Mouse (Mus musculus): ENCODE data around the gene Mrps35.
A peak's percentile ranks its signal among the peaks of the same experiment; 100 is the strongest.

Mrps35 gene

DNA sequence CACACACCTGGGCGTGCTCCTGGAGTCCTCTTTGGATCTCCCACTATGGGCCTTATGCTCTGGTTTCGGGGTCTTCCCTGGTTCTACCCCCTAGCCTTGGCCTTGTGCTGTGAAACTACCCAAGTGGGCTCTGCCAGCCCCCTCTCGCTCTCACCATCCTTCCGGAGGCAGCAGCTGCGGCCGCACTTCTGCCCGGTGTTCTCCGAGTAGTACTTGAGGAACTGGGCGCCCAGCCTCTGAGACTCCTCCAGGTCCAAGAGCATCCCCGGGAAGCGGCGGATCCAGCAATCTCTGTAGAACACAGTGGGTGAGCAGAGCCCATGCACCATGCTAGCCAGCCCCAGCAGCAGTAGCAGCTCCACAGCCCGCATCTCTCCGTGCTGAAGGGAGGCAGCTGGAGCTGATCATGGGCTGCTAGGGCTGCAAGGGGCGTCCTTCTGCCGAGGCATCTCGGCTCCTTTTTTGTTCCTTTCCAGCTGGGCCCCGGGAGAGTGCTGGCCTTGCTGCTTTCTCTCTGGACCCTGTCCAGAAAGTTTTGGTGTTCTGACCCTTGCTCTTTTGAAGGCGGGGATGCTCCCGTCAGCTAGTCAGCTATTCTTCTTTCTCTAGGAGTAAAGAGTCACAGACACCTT lies 44.1 kb downstream of the Mrps35 start, which contains the start of gene Mansc4:
TSS of gene Mansc4 (minus strand) at position 439 of the 632 bp plus-strand sequence.
- peak in 1 of 2 experiments; percentile 62 for DNase-seq (ENCODE audit: low spot score in 2 of 2)

DNA sequence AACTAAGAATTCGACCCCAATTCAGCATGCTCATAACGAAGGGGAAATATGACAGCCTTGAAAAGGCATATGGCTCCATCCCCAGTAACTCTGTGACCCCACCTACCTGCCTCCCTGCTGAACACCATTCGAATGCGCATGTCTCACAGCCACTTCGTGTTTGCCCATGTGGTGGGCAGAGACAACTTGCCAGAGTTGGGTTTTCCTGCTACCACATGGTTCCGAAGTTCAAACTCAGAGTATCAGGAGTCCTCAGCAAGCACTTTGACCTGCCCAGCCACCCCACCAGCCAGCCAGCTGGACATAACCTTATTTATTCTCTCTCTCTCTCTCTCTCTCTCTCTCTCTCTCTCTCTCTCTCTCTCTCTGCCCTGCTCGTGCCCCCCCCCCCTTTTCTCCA lies 45.2 kb downstream of the Mrps35 start:
- no peak for DNase-seq (ENCODE audit: low spot score in 2 of 2)

DNA sequence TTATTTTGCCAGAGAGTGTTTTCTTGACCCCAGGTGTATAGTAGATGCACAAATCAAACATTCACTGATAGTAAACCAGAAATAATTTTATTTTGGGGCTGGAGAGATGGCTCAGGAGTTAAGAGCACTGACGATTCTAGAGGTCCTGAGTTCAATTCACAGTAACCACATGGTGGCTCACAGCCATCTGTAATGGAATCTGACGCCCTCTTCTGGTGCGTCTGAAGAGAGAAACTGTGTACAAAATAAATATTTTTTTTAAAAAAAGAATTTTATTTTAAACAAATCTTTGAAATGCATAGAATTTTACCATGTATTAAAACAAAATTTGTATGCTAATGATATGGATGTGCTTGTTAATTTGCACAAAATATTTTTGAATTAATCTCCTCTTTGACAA lies 46.0 kb downstream of the Mrps35 start:
- DNase-seq (ENCODE audit: low spot score in 2 of 2), result no peak

DNA sequence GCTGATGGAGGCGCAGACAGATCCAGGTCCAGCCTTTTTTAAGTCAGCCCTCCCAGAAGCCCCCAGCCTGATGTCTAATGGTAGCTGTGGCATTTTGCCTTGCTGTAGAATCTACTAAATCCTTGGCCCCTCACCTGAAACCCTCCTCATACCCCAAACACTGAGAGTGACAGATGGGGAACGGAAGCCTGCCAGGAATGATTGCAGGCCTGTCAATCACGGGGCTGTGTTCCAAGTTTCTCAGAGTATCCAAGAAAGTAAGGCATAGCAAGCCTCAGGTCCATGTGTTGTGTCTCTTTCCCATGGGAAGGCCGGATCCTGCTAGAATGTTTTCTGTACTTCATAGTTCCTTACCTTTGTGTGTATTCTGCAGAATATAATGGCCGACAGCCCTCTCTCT lies 47.6 kb downstream of the Mrps35 start:
- no peak for DNase-seq (ENCODE audit: low spot score in 2 of 2)

DNA sequence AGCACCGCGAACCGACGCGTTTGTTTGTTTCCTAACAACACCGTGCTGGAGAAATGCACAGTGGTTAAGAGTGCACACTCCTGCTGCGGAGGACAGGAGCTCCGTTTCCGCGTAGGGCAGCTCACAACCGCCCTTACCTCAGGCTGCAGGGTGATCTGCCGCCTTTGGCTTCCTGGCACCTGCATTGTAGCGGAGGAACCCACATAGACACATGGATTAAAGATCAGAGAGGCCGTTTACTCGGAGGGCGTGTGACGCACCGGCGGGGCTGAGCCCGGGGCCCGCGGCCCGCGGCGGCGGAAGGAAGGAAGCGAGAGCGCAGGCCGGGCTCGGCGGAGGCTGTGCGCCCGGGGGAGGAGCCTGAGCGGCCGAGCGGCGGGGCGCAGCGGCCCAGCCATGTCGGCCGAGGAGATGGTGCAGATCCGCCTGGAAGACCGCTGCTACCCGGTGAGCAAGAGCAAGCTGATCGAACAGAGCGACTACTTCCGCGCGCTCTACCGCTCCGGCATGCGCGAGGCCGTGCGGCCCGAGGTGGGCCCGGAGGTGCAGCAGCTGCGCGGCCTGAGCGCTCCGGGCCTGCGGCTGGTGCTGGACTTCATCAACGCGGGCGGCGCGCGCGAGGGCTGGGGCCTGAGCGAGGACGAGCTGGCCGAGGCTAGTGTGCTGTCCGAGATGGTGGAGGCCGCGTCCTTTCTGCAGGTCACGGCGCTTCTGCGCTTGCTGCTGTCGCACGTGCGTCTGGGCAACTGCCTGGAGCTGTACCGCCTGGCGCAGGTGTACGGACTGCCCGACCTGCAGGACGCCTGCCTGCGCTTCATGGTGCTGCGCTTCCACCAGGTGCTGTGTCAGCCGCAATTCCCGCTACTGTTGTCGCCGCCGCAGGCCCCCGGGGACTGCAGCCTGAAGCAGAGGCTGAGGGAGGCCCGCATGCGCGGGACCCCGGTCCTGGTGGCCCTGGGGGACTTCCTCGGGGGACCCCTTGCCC lies 48.9 kb downstream of the Mrps35 start, which contains the start of gene Klhl42:
TSS of gene Klhl42 (plus strand) at position 244 of the 985 bp plus-strand sequence.
- DNase-seq (ENCODE audit: low spot score in 2 of 2), result peak; percentile 74 to 75

DNA sequence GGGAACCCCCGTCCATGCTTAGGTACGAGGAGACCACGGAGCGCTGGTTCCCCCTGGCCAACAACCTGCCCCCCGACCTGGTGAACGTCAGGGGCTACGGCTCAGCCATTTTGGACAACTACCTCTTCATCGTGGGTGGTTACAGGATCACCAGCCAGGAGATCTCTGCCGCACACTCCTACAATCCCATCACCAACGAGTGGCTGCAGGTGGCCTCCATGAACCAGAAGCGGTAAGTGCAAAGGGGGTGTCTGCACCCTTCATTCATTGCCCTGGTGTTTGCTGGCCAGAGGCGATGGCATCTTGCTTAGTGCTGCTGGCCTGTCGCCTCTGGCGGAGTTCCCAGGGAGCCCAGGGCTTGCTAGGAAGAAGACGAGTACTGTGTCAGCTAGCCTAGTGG lies 49.6 kb downstream of the Mrps35 start:
- DNase-seq (ENCODE audit: low spot score in 2 of 2), result no peak

DNA sequence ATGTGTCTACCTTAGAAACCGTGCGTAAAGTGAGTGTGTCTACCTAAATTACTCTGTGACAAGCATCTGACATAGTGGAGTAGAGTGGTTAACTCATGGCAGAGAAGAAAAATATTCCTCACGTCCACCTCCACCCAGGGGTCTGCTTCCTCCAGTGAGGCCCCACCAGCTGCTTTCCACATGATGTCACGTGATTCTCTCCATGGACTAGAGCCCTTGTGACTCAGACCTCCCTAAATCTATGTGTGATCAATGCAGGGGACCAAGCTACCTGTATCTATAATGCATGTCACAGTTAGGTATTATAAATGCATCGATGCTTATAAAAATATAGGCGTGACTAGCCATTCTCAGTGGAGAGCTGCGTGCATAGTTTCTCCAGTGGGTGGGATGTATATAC lies 52.2 kb downstream of the Mrps35 start:
- no peak for DNase-seq (ENCODE audit: low spot score in 2 of 2)

DNA sequence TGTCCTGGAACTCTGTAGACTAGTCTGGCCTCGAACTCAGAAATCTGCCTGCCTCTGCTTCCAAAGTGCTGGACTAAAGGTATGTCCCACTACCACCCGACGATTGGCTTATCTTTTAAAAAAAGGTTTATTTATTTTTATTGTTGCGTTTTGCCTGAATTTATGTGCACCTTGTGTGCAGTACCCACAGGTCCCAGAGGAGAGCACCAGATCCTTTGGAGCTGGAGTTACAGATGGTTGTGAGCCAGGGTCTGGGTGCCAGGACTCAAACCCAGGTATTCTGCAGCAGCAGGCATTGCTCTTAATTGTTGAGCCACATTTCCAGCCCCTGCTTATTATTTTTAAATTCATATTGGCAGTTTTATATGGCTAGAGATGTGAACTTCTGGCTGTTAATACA lies 53.5 kb downstream of the Mrps35 start:
- DNase-seq (ENCODE audit: low spot score in 2 of 2), result no peak

DNA sequence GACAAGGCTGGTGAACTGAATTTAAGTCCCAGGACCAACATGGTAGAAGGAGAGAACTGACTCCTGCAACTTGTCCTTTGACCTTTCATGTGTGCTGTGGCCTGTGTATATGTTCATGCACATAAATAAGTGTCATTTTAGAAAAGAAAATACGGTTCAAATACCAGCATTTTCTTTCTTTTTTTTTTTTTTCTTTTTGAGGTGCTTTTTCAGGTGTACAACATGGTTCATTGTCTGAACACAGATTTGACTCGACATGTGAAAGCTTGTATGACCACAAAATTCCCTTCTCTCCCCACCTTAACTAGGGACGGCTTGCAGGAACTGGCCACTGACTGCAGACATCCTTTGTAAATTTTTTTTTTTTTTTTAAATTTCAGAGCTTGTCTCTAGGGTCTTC lies 54.4 kb downstream of the Mrps35 start:
- no peak for DNase-seq (ENCODE audit: low spot score in 2 of 2)

DNA sequence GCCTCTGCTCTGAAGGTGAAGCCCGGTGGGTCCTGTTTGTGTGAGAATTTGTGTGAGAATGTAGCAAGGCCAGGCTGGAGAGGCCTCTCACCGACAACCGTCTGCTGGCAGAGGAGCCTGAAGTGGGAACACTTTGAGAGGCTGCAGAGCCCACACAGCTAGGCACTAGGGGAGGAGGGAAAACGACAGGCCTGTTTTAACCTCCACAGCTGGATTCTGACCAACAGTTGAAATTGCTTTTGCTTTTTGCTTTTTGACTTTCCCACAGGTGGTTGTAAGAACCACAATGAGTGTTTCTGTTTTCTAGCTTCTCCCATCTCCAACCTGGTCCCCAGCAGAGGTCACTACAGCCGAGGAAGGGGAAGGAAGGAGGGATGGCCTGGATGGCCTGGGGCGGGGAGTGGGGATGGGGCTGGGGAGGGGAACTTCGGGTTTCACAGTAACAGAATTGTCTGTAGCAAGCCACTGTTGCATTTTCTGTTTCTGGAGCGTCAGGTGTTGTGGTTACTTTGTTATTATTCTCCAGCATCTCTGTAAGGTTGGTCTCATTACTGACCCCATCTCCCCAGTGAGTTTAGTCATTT lies 54.9 kb downstream of the Mrps35 start:
- DNase-seq (ENCODE audit: low spot score in 2 of 2), result no peak

DNA sequence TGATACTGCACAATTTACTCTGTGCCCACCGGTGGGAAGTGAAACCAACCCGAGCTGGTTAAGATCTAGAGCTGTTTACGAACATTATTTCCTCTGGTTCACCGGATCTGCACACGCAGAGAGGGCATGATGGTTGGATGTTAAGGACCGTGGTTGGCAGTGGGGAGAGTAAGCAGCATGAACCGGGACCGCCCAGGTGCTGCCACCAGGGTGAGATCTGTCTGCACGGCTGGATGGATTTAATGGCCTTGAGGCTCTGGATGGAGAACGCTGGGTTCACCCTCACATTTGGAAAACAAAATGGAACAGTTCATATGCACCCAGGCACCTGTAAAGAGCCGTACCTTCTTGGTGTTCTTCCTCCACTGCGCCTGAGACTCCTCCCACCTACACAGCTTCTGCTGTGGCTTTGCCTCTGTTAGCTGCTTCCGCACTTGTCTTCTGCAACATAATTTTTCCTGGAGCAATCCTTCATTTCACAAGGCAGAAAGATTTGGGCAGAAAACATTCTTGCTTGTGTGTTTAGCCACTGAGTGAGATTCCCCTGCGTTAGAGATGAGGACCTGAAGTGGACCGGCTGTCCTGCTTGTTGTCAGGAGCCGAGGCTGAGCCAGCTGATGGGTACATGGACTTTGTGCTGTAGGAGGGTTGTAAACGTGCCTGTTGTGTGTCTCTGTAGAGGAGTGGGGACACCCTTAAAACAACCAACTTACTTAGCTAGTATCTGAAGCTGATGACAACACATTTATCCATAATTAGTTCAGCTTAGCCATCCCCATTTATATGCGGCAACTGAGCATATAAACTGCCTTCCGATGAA lies 57.1 kb downstream of the Mrps35 start:
- no peak for DNase-seq (ENCODE audit: low spot score in 2 of 2)

DNA sequence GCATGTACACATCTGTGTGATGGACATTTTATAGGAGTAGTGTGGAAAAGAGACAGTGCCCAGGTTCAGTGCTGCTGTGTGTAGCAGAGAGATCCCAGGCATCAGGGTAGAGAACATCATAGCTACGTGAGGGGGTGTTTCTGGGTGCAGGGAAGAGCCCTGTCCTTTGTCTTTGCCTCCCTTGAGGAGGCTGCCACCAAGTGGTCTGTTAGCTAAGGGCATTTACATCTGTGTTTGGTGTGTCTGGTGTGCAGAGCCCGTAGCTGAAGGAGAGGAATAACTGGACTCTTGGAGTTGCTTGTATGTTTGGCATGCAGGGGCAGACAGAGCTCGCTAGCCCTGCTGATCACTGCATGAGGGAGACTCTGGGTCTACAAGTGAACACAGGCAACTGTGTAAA lies 59.7 kb downstream of the Mrps35 start:
- no peak for DNase-seq (ENCODE audit: low spot score in 2 of 2)

DNA sequence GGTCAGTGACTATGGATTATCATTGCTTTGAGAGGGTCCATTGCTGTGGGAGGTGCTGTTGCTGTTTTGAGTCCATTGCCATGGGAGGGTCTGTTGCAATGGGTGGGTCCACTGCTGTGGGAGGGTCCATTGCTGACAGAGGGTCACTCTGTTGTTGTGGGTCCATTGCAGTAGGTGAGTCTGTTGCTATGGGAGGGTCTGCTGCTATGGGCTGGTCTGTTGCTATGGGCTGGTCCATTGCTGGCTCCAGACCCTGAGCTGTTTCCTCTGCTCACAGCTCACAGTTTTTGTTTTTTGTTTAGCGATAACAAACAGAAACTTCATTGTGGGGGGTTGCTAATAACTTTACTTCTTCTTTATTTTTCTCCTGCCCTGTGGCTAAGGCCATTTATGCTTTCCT lies 63.0 kb downstream of the Mrps35 start:
- no peak for DNase-seq (ENCODE audit: low spot score in 2 of 2)

DNA sequence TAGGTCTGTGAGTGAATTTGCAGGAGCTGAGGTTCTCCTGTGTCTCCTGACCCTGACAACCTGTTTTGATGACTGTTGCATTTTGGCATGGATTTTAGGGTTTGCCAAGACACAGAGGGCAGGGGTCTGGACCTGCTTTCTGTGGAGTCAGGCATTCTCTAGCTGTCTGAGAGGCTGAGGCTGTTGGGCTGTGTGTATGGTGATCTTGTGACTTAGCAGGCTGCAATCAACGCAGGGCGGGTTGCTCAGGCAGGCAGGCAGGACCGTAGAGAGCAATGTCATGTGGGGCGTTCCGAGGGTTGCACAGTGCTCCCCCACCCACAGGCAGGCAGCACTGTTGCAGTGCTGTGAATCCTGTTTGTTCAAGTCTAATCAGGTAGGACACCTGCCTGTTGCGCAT lies 64.2 kb downstream of the Mrps35 start:
- DNase-seq (ENCODE audit: low spot score in 2 of 2), result no peak

DNA sequence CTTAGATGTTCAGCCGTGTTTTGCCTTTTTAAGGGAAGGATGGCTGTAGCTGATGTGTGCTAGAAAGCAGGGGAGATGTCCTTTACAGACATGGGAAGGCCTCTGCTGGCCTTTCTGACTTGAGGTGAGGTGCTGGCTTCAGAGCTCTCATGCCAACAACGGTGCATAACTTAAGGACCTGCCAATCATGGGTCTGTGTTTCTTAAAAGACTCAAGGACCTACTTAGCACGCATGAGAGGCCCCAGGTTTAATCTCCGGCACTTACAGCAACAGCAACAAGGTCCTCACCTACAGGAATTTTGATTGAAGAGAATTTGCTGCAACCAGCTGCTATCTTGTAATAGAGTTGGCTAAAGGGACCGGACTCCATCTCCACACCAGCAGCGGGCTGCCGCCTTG lies 66.7 kb downstream of the Mrps35 start:
- DNase-seq (ENCODE audit: low spot score in 2 of 2), result no peak

DNA sequence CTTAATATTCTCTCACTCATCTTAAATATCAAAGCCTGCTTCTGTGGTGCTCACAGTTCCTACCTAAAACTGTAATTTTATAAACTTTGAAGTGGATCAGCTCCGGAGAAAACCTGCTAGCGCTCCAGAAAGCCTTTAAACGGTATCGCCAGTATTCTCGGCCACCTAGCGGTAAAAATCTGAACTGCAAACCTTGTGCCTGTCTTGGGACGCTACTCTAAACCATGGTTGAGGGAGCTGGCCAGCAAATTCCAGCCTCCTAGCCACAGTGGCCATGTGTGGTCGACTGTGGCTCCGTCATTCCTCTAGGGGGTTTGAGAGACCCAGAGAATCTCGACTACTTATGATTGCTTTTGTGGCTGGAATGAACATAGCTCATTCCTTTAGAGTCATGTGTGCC lies 74.0 kb downstream of the Mrps35 start:
- DNase-seq (ENCODE audit: low spot score in 2 of 2), result peak; percentile 58 to 86

DNA sequence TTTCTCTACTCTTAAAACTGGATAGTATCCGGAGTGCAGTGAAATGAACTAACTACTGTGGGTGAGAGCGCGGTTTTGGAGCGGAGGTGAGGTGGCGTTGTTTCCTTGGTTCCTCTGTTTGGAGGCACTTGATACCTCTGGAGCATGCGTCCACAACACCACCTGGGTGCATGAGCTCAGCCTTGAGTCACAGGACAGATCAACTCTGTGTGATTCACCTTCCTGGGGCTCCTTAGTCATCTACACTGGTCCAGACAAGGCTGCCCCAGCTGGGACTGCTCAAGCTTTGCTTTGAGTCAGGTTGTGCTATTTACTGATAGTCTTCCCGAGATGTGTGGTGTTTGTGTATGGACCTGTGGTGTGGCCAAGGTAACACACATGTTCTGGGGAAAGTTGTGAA lies 75.2 kb downstream of the Mrps35 start:
- no peak for DNase-seq (ENCODE audit: low spot score in 2 of 2)

DNA sequence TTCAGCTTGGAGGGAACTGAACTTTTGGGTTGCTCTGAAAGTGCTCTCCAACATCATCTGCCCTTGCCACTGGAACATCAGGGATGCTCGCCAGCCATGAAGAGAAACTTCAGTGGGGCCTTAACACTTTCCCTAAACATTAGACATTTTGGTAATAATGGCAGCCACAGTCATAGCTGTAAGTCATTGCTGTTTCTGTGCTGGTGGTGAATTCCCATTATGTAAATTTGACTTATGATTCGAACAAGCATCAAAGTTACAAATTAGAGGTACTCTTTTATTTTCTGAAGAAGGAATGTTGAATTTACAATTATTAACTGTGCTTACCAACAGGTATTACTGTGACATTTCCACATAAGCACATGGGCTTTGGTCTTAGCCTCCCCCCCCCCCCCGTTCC lies 75.6 kb downstream of the Mrps35 start:
- DNase-seq (ENCODE audit: low spot score in 2 of 2), result no peak

DNA sequence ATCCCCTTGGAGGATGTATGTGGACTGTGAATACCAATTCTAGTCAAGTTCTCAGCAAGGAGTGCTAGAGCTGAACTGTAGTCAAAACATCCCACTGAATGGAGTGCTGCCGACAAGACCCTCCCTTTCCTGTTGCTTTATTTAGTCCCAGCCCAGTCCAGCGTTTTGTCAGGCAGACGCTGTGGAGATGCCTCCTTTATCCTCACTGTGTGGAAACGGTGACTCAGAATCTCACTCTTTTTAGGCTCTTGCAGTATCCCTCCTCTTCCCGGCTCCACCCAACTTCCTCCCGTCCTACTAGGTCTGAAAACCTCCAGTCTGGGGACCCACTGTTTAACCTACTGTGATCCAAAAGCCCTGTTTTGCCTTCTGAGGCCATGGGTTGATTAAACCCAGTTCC lies 78.8 kb downstream of the Mrps35 start:
- no peak for DNase-seq (ENCODE audit: low spot score in 2 of 2)

Data from urinary bladder, postnatal 4 days (tissue).